Mouse (Mus musculus) CH12.LX (cell line): ENCODE measurements around the gene Usp40.

Source experiments
- CTCF ChIP-seq, 2 experiments: IDR thresholded peaks in 1 of 2; conservative IDR thresholded peaks in 1 of 2; 2 replicates each; pipeline ENCODE4 v1.5.1; 2011 to 2012; ENCODE audit warnings: low read depth in 2 of 2, low read length in 2 of 2, improper control_type of control experiment in 1 of 2, inconsistent platforms in 1 of 2, mild to moderate bottlenecking in 1 of 2, moderate library complexity in 1 of 2
- NELFE ChIP-seq: IDR thresholded peaks from 2 replicates; pipeline ENCODE4 v1.6.1; 2011; ENCODE audit warnings: low read depth, low read length, improper control_type of control experiment

GRCm38 (mm10) chr1:87906361-87906956, 101.9 kb downstream of the Usp40 start:
- TF ChIP-seq NELFE (no peak), CTCF (conservative IDR thresholded peaks at IDR 0.05 in 1 of 2, IDR thresholded peaks at IDR 0.05 in 1 of 2; ENCODE audit: low read depth in 2 of 2, low read length in 2 of 2) (peak in 1 of 2 experiments; percentile 54; a peak in 2 of 4 replicates)
